Mouse (Mus musculus) stomach, postnatal 0 days (tissue): ENCODE data around the gene Mvb12a.

Experiments used
- CTCF ChIP-seq: IDR thresholded peaks from 2 replicates; pipeline ENCODE4 v1.5.1; 2016; ENCODE audit warnings: antibody characterized with exemption, low read depth, mild to moderate bottlenecking, moderate library complexity
- EP300 ChIP-seq: optimal IDR thresholded peaks from 2 replicates; pipeline ENCODE3; 2016; ENCODE audit warnings: antibody characterized with exemption

DNA sequence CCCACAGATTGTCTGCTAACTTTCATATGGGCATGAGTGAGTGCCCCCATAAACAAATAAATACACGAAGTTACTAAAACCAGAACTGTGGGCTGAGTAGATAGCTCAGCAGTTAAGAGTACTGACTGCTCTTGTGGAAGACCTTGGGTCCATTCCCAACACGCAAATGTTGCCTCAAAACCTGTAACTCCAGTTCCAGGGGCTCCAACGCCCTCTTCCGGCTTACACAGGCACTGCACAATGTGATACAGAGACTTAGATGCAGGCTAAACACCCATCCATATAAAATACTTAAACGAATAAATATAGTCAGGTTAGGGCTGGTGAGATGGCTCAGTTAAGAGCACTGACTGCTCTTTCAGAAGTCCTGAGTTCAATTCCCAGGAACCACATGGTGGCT lies 27.7 kb upstream of the Mvb12a start:
- TF ChIP-seq CTCF (peak; percentile 28), EP300 (no peak)
